Mouse (Mus musculus) hematopoietic stem cell, adult 5-6 weeks (primary cell): ENCODE results near the gene Mid1. TPM values are rescaled to one million over a fixed set of nuclear protein-coding genes. Genes with fewer than 3 reads are reported as not detected.
A peak's percentile ranks its signal among the peaks of the same experiment; 100 is the strongest.

ENCODE experiments used
- ATAC-seq, 2 experiments: fragments of 125-278 bp in 1 of 2; replicated peaks in 1 of 2; 2 replicates each; pipeline ENCODE4 v1.8.0; 2016 to 2017; ENCODE audit warnings: inconsistent platforms in 2 of 2, mild to moderate bottlenecking in 2 of 2, moderate number of reproducible peaks in 2 of 2, low read depth in 1 of 2, moderate TSS enrichment in 1 of 2; ENCODE audit not compliant: low FRiP score in 2 of 2, poor library complexity in 2 of 2, severe bottlenecking in 2 of 2, insufficient read depth in 1 of 2, low TSS enrichment in 1 of 2
- total RNA-seq: library from RNA; stranded (forward); fragments of 172-1452, 232-1000 nt; gene quantifications from 2 replicates; pipeline ENCODE4 v1.2.3, GENCODE M21; 2017

Mid1 gene
- total RNA-seq, 1 experiment from 2014 or later, result 10.7 TPM

- ATAC-seq, result no peak
These were observed 183.2 kb downstream of the Mid1 start for GRCm38 (mm10) chrX:169868223-169868622.

- no peak for ATAC-seq
These were observed 189.5 kb downstream of the Mid1 start for GRCm38 (mm10) chrX:169874475-169874874.

- ATAC-seq, result peak; percentile 10 to 68; a peak in 3 of 4 replicates
These were observed 194.7 kb downstream of the Mid1 start for GRCm38 (mm10) chrX:169879481-169880362.

GRCm38 (mm10) chrX:169880363-169880711, 195.3 kb downstream of the Mid1 start:
- peak; percentile 14 to 30; a peak in 2 of 4 replicates for ATAC-seq

- peak; percentile 38 to 45; a peak in 3 of 4 replicates for ATAC-seq
These were observed 195.8 kb downstream of the Mid1 start for GRCm38 (mm10) chrX:169880826-169881225.

GRCm38 (mm10) chrX:169881253-169882219, 196.5 kb downstream of the Mid1 start:
- ATAC-seq, result no peak

GRCm38 (mm10) chrX:169882220-169882609, 197.2 kb downstream of the Mid1 start:
- no peak for ATAC-seq

GRCm38 (mm10) chrX:169883536-169884272, 198.7 kb downstream of the Mid1 start:
- no peak; a peak in 1 of 4 replicates for ATAC-seq

GRCm38 (mm10) chrX:169890541-169890940, 205.5 kb downstream of the Mid1 start:
- ATAC-seq, result no peak

GRCm38 (mm10) chrX:169892100-169892499, 207.1 kb downstream of the Mid1 start:
- no peak for ATAC-seq

GRCm38 (mm10) chrX:169892631-169893030, 207.6 kb downstream of the Mid1 start:
- ATAC-seq, result no peak

- ATAC-seq, result no peak
These were observed 214.4 kb downstream of the Mid1 start for GRCm38 (mm10) chrX:169899227-169899950.

GRCm38 (mm10) chrX:169902860-169903259, 217.9 kb downstream of the Mid1 start:
- ATAC-seq, result no peak

GRCm38 (mm10) chrX:169903656-169904055, 218.7 kb downstream of the Mid1 start:
- no peak for ATAC-seq

- no peak for ATAC-seq
These were observed 221.1 kb downstream of the Mid1 start for GRCm38 (mm10) chrX:169906054-169906508.

- ATAC-seq, result no peak
These were observed 224.9 kb downstream of the Mid1 start for GRCm38 (mm10) chrX:169909898-169910297.

GRCm38 (mm10) chrX:169915738-169916137, 230.7 kb downstream of the Mid1 start:
- ATAC-seq, result no peak
